Mouse (Mus musculus) midbrain, postnatal 0 days (tissue): ENCODE measurements around the gene AC124502.3. TPM values are rescaled to one million over a fixed set of nuclear protein-coding genes. Genes with fewer than 3 reads are reported as not detected.

Experiments
- ATAC-seq: fragments of 200-750 bp; cut with Nextera tagmentation; 2 replicates; pipeline ENCODE4 v1.8.0; 2017; ENCODE audit warnings: moderate number of reproducible peaks, mild to moderate bottlenecking, moderate TSS enrichment, moderate library complexity; ENCODE audit not compliant: low FRiP score
- DNase-seq: peaks from one replicate; pipeline ENCODE4 v3.0.0-alpha.2; 2015; ENCODE audit warnings: low spot score
- H3K27ac ChIP-seq: fragments of 300-500 bp; sonication (generic); 2 replicates; pipeline ENCODE4 v1.5.1; 2014; ENCODE audit warnings: low read depth, mild to moderate bottlenecking, low read length, mixed read lengths
- H3K27me3 ChIP-seq: fragments of 300-500 bp; sonication (generic); 2 replicates; pipeline ENCODE4 v1.6.1; 2014; ENCODE audit warnings: low read length, control low read depth, mixed read lengths; ENCODE audit not compliant: insufficient read depth
- H3K36me3 ChIP-seq: fragments of 300-500 bp; sonication (generic); 2 replicates; pipeline ENCODE4 v1.6.1; 2014; ENCODE audit warnings: low read length, control low read depth, mixed read lengths; ENCODE audit not compliant: insufficient read depth
- H3K4me1 ChIP-seq: fragments of 300-500 bp; sonication (generic); 2 replicates; pipeline ENCODE4 v1.6.1; 2014; ENCODE audit warnings: mild to moderate bottlenecking, control low read depth, antibody characterized with exemption, low read length, mixed read lengths; ENCODE audit not compliant: insufficient read depth
- H3K4me2 ChIP-seq: fragments of 300-500 bp; sonication (generic); 2 replicates; pipeline ENCODE4 v1.6.1; 2014; ENCODE audit warnings: low read depth, mild to moderate bottlenecking, low read length, mixed read lengths; ENCODE audit not compliant: poor library complexity, severe bottlenecking
- H3K4me3 ChIP-seq: fragments of 300-500 bp; sonication (generic); 2 replicates; pipeline ENCODE4 v1.5.1; 2014; ENCODE audit warnings: low read depth, mild to moderate bottlenecking, low read length, moderate library complexity
- H3K9ac ChIP-seq: fragments of 300-500 bp; sonication (generic); replicated peaks from 2 replicates; pipeline ENCODE4 v1.6.1; 2014; ENCODE audit warnings: mild to moderate bottlenecking, low read length, moderate library complexity, mixed read lengths; ENCODE audit not compliant: poor library complexity, severe bottlenecking
- H3K9me3 ChIP-seq: fragments of 300-500 bp; sonication (generic); 2 replicates; pipeline ENCODE4 v1.6.1; 2016; ENCODE audit warnings: low read length, control low read depth
- CTCF ChIP-seq: IDR thresholded peaks from 2 replicates; pipeline ENCODE4 v1.5.1; 2016; ENCODE audit warnings: antibody characterized with exemption, mild to moderate bottlenecking
- WGBS: fragments of 180-500 bp; shearing (Covaris S2); extraction: QIAGEN DNeasy Blood & Tissue Kit; methylation state at CpG from one replicate; pipeline ENCODE4 v1.1.7; 2014; 5-methylcytosine and 5-hydroxymethylcytosine counted together
- polyA plus RNA-seq: library from polyadenylated mRNA; unstranded; fragments of >200 nt; fragmentation: Nextera tagmentation; extraction: Ambion mirVana; gene quantifications from 2 replicates; pipeline ENCODE4 v1.2.1, GENCODE M21; 2015
- total RNA-seq: library from RNA; depleted of rRNA; stranded (reverse); fragments of >200 nt; gene quantifications from 2 replicates; pipeline ENCODE4 v1.2.3, GENCODE M21; 2014

Gene AC124502.3
- total and polyA plus RNA-seq, 2 experiments from 2014 or later, result 3.7 to 12.5 TPM

DNA sequence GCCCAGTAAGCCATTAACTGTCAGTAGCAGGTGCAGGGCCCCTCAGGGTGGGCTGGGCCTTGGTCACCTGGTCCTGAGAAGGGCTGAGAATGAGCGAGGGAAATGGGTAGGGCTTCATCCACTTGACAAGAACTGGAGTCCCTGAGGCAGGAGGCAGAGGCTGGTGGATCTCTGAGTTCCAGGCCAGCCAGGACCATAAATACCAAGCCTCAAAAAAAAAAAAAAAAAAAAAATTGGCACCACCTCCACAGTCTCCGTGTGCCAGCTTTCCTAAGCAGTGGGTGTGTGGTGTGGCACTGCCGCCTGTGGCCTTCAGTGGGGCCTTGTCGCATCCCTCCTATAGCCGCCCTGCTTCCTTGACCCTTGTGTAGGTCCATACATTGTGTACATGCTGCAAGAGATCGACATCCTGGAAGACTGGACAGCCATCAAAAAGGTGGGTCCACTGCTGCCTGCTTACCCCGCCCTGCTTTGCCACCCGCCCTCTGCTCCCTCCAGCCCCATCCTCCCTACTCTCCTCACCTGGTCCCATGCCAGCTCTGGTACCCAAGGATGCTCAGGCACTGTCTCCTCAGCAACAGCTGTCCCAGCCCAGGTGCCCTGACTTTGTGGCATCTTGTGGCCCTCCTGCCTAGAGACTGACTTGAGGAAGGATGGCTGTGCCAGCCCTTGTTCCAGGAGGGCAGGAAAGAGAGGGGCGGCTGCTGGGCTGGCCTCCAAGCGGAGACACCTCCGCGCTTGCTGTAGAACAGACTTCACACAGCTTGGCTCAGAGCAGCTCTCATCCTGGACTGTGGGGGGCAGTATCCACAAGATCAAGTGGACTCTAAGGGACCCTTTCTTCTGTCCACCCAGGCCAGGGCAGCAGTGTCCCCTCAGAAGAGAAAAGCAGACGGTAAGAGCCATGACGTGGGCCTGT, 9.7 kb downstream of the AC124502.3 start:
- H3K4me3 ChIP-seq, result no peak overlapping the region
- H3K4me1 ChIP-seq, result peaks cover 3% of the 10 kb centered on the region
- peaks cover 19% of the 10 kb centered on the region; the same call in 1 of the 2 replicates for H3K27me3 ChIP-seq
- no peak overlapping the region for H3K27ac ChIP-seq
- 84% methylated on average over 14 of the region's 14 CpGs for WGBS
- H3K9ac ChIP-seq, result no peak overlapping the region
- ATAC-seq, result no peak
- peaks cover 36% of the 10 kb centered on the region for H3K36me3 ChIP-seq
- H3K9me3 ChIP-seq, result no peaks in the 10 kb centered on the region
- peak; percentile 21; the same call in 1 of the 2 replicates for TF ChIP-seq CTCF
- no peak overlapping the region for H3K4me2 ChIP-seq
- no peak for DNase-seq

- 45% methylated on average over 6 of the region's 6 CpGs for WGBS
- no peak overlapping the region for H3K4me3 ChIP-seq
- H3K27ac ChIP-seq, result no peak overlapping the region
- H3K9ac ChIP-seq, result 0 out of 2 replicates have a peak overlapping the region, but pooled peaks have one; percentile 33
- H3K36me3 ChIP-seq, result peaks cover 34% of the 10 kb centered on the region
- H3K4me2 ChIP-seq, result no peak overlapping the region
- peaks cover 23% of the 10 kb centered on the region; the same call in 1 of the 2 replicates for H3K27me3 ChIP-seq
- no peaks in the 10 kb centered on the region for H3K9me3 ChIP-seq
- no peak for TF ChIP-seq CTCF
- peaks cover 3% of the 10 kb centered on the region for H3K4me1 ChIP-seq
- DNase-seq (no peak), ATAC-seq (no peak)
These were observed 10.6 kb downstream of the AC124502.3 start for GRCm38 (mm10) chr19:5049325-5049724.

DNA sequence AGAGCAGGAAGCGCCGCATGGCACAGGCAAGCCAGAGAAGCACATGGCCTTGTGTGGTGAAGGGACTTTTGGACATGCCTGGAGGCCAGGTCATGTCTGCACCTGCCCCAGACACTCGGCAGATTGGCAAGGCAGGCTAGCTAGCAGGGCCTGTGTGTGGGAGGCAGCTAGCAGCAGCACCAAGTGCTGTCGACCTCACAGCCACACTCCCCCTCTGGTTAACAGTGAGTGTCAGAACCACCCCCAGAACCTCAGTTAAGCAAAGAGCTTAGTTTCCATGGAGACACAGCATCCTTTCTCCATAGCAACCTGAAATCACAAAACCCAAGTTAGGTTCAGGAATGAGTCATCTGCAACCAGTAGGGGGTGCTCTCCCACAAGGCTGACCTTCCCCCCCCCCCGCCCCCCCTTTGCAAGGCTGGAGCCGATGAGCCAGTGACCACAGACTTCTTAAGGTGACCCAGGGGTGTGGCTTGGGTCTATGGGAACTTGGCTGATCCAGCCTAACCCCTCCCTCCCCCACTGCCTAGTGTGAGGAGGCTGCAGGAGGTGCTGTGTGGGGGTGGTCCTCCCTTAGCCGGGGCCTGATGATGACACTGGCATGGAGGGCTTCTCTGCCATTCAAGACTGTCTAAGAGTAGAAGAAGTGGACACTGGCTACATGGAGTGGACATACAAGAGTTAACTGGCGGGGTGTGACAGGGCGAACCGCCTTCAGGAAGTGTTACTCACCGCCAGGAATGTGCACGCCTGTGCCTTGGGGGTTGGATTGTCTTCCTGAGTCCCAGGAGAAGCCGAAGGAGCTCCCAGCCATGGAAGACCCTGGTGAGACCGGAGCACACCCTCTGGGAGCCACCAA, 11.6 kb downstream of the AC124502.3 start, which contains the start of gene Rin1:
Gene Rin1, plus strand, starts transcription at position 435 of the 859 bp plus-strand sequence.
- ATAC-seq, result peak; percentile 55
- peaks cover 3% of the 10 kb centered on the region for H3K4me1 ChIP-seq
- TF ChIP-seq CTCF, result peak; percentile 75
- peaks cover 34% of the 10 kb centered on the region for H3K36me3 ChIP-seq
- peak; percentile 66 for DNase-seq
- 0 out of 2 replicates have a peak within 1 kb of the TSS, but pooled peaks have one; percentile 33 for H3K9ac ChIP-seq
- no peak within 1 kb of the TSS for H3K27ac ChIP-seq
- WGBS, result 16% methylated on average over 13 of the region's 14 CpGs
- peaks cover 23% of the 10 kb centered on the region; the same call in 1 of the 2 replicates for H3K27me3 ChIP-seq
- no peaks in the 10 kb centered on the region for H3K9me3 ChIP-seq
- no peak within 1 kb of the TSS for H3K4me3 ChIP-seq
- peak within 1 kb of the TSS; percentile 10; the same call in 1 of the 2 replicates for H3K4me2 ChIP-seq

- no peak overlapping the region for H3K9ac ChIP-seq
- H3K36me3 ChIP-seq, result peaks cover 30% of the 10 kb centered on the region
- WGBS, result 14% methylated on average over 17 of the region's 17 CpGs
- TF ChIP-seq CTCF, result no peak
- H3K4me2 ChIP-seq, result peak overlapping the region; percentile 10; the same call in 1 of the 2 replicates
- H3K27ac ChIP-seq, result no peak overlapping the region
- H3K27me3 ChIP-seq, result peaks cover 23% of the 10 kb centered on the region; the same call in 1 of the 2 replicates
- ATAC-seq (no peak), DNase-seq (no peak)
- H3K4me3 ChIP-seq, result no peak overlapping the region
- peaks cover 3% of the 10 kb centered on the region for H3K4me1 ChIP-seq
- no peaks in the 10 kb centered on the region for H3K9me3 ChIP-seq
These were observed 12.3 kb downstream of the AC124502.3 start for GRCm38 (mm10) chr19:5051031-5051430.

DNA sequence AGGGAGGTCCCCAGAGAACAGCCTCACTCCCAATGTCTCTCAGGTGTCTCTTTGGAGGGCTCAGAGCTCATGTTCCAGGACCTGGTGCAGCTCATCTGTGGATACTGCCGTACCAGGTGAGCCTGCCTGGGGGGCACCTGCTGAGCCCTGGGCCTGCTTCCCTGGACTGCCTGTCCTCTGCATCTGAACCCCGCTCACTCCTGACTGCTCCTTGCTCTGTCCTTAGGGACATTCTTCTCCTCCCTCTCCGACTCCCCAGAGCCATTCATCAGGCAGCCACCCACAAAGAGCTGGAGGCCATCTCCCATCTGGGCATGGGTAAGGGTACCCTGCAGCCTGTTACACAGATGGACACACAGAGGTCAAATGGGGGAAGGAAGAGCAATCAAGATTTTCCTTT, 12.8 kb downstream of the AC124502.3 start:
- H3K36me3 ChIP-seq, result peaks cover 26% of the 10 kb centered on the region
- no peaks in the 10 kb centered on the region for H3K9me3 ChIP-seq
- no peak overlapping the region for H3K4me3 ChIP-seq
- H3K4me1 ChIP-seq, result peaks cover 3% of the 10 kb centered on the region
- no peak overlapping the region for H3K4me2 ChIP-seq
- no peak for TF ChIP-seq CTCF
- WGBS, result 44% methylated on average over 3 of the region's 3 CpGs
- no peak for ATAC-seq
- H3K27me3 ChIP-seq, result peaks cover 23% of the 10 kb centered on the region; the same call in 1 of the 2 replicates
- no peak for DNase-seq
- H3K27ac ChIP-seq, result no peak overlapping the region
- H3K9ac ChIP-seq, result no peak overlapping the region
